Mouse (Mus musculus) colon, adult 2 months (tissue): ENCODE results near the gene Klk1b8. TPM values are rescaled to one million over a fixed set of nuclear protein-coding genes. Genes with fewer than 3 reads are reported as not detected.

ENCODE experiments used
- polyA plus RNA-seq: library from polyadenylated mRNA; depleted of rRNA; stranded (reverse); fragments of >200 nt; gene quantifications from 2 replicates; pipeline ENCODE4 v1.2.3, GENCODE M21; 2012; rRNA removed

The Klk1b8 gene
- not detected in 2 replicates for polyA plus RNA-seq

DNA sequence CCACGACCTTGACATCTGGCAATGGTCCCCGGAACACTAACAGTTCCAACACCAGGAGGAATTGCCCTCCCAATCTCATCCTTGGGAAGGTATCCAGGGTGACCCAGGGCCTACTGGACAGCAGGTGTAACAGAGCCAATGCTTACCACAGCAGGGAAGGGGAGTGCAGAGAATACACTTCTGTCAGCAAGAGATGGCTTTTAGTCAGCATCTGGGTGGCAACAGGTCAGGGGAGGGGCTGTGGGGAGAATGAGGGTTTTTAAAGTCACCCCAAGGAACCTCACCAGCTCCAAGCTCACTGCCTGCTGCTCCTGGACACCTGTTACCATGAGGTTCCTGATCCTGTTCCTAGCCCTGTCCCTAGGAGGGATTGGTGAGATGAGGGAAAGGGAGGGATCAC lies at the start of gene Klk1b8:
TSS of gene Klk1b8 (plus strand) at position 301 of the 400 bp plus-strand sequence.

DNA sequence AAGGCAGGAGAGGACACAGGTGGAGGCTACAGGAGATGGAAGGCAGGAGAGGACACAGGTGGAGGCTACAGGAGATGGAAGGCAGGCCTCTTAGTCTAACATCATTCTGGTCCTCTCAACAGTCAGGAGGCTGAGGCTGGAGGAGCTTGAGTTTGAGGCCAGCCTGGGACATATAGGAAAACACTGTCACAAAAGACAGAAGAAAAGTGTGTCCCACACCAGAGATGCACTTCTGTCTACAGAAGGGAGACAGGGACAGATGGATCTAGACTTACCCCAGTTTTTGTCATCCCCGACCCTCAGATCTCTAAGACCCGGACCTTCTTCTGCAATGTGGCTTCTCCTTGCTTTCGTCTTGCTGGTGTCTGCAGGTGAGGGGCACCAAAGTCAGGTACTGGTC lies 17.0 kb upstream of the Klk1b8 start, which contains the start of gene Klk15:
TSS of gene Klk15 (plus strand) at position 301 of the 400 bp plus-strand sequence.

DNA sequence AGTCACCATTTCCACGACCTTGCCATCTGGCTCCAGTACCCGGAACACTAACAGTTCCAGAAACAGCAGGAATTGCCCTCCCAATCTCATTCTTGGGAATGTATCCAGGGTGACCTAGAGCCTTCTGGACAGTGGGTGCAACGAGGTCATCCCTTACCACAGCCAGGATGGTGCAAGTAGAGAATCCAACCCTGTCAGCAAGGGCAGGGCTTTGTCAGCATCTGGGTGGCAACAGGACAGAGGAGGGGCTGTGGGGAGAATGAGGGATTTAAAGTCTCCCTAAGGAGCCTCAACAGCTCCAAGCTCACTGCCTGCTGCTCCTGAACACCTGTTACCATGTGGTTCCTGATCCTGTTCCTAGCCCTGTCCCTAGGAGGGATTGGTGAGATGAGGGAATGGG lies 16.0 kb downstream of the Klk1b8 start, which contains the start of gene Klk1b1:
TSS of gene Klk1b1 (plus strand) at position 301 of the 400 bp plus-strand sequence.

DNA sequence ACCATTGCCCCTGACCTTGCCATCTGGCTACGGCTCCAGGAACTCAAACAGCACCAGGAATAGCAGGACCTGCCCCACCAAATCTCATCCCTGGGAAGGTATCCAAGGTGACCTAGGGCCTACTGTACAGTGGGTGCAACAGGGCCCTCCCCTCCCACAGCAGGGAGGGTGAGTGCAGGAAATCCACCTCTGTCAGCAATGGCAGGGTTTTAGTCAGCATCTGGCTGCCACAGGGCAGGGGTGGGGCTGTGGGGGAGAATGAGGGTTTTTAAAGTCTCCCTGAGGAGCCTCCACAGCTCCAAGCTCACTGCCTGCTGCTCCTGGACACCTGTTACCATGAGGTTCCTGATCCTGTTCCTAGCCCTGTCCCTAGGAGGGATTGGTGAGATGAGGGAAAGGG lies 25.3 kb downstream of the Klk1b8 start, which contains the start of gene Klk1b9:
TSS of gene Klk1b9 (plus strand) at position 301 of the 400 bp plus-strand sequence.

DNA sequence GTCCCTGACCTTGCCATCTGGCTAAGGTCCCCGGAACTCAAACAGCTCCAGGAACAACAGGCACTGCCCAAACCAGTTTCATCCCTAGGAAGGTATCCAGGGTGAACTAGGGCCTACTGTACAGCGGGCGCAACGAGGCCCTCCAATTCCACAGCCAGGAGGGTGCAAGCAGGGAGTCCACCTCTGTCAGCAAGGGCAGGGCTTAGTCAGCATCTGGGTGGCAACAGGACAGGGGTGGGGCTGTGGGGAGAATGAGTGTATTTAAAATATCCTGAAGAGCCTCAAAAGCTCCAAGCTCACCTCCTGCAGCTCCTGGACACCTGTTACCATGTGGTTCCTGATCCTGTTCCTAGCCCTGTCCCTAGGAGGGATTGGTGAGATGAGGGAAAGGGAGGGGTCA lies 45.1 kb downstream of the Klk1b8 start, which contains the start of gene Klk1b11:
TSS of gene Klk1b11 (plus strand) at position 301 of the 400 bp plus-strand sequence.

Other genes with a start within 250 kb of the Klk1b8 start
- 0.32 and 0.38 TPM in 2 replicates for gene Klk13, start 238.1 kb upstream of the Klk1b8 start, polyA plus RNA-seq
- gene Klk12, start 181.8 kb upstream of the Klk1b8 start, polyA plus RNA-seq: not detected in 2 replicates
- 0.13 TPM in 1 of 2 replicates, not detected in the other for gene Klk11, start 176.1 kb upstream of the Klk1b8 start, polyA plus RNA-seq
- gene Klk10, start 169.6 kb upstream of the Klk1b8 start, polyA plus RNA-seq: 0.71 and 1.4 TPM in 2 replicates
- not detected in 2 replicates for gene Klk9, start 158.8 kb upstream of the Klk1b8 start, polyA plus RNA-seq
- 2.8 and 3.5 TPM in 2 replicates for gene Klk8, start 153.1 kb upstream of the Klk1b8 start, polyA plus RNA-seq
- gene Klk7, start 139.4 kb upstream of the Klk1b8 start, polyA plus RNA-seq: not detected in 2 replicates
- not detected in 2 replicates for gene Klk6, start 126.2 kb upstream of the Klk1b8 start, polyA plus RNA-seq
- not detected in 2 replicates for gene Klk5, start 108.7 kb upstream of the Klk1b8 start, polyA plus RNA-seq
- gene Klk4, start 69.5 kb upstream of the Klk1b8 start, polyA plus RNA-seq: not detected in 2 replicates
- gene Klk15, start 16.9 kb upstream of the Klk1b8 start, polyA plus RNA-seq: 8.0 and 8.3 TPM in 2 replicates
- not detected in 2 replicates for gene Klk1b1, start 16.1 kb downstream of the Klk1b8 start, polyA plus RNA-seq
- not detected in 2 replicates for gene Klk1b9, start 25.4 kb downstream of the Klk1b8 start, polyA plus RNA-seq
- gene Klk1b11, start 45.2 kb downstream of the Klk1b8 start, polyA plus RNA-seq: 1.2 TPM in 1 of 2 replicates, not detected in the other
- not detected in 2 replicates for gene Klk1b26, start 61.5 kb downstream of the Klk1b8 start, polyA plus RNA-seq
- 0.17 TPM in 1 of 2 replicates, not detected in the other for gene Klk1b27, start 101.6 kb downstream of the Klk1b8 start, polyA plus RNA-seq
- gene Klk1b21, start 151.7 kb downstream of the Klk1b8 start, polyA plus RNA-seq: 0.14 TPM in 1 of 2 replicates, not detected in the other
- gene Klk1b22, start 162.0 kb downstream of the Klk1b8 start, polyA plus RNA-seq: 6.3 TPM in 1 of 2 replicates, not detected in the other
- 0.15 and 0.17 TPM in 2 replicates for gene Klk1b16, start 186.1 kb downstream of the Klk1b8 start, polyA plus RNA-seq
- 0.31 and 0.54 TPM in 2 replicates for gene Klk1b24, start 237.6 kb downstream of the Klk1b8 start, polyA plus RNA-seq
- 0.27 and 2.0 TPM in 2 replicates for gene Klk1b3, start 247.5 kb downstream of the Klk1b8 start, polyA plus RNA-seq